Mouse (Mus musculus) lung, adult 18-20 months (tissue): ENCODE measurements around the gene Gm20890.
"Not testable (repeated sequence)": the region's sequence is repeated elsewhere in the genome, so short reads cannot be mapped to it uniquely, and the experiment has no call there.

Experiments
- DNase-seq, 2 experiments: peaks; one replicate each; pipeline ENCODE4 v3.0.0; 2022; ENCODE audit warnings: mixed read lengths in 2 of 2

Gene Gm20890

DNA sequence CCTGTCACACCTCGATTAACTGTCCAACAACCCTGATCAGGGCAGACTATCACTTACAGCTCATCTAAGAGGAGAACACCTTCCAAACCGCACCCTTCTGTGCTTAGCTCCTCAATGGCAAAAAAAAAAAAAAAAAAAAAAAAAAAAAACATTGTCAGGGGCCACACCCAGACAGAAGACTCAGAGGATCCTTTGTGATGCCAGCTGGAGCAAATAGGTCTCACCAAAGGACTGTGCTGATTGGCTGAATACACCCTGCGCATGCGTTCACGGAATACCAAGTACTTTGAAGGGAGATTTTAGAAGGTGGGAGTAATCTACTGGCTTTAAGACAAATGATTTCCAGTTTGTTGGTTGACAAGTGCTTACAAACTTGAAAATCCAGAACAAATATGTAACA is at the start of gene Gm20890:
Gm20890 (minus strand) TSS at position 101 of the 400 bp plus-strand sequence.
- not testable (repeated sequence) for DNase-seq
